Mouse (Mus musculus): ENCODE results near the gene Cabp2. TPM values are rescaled to one million over a fixed set of nuclear protein-coding genes. Genes with fewer than 3 reads are reported as not detected.

Cabp2 gene
- polyA plus RNA-seq, 1 experiment from 2014 or later = not detected

DNA sequence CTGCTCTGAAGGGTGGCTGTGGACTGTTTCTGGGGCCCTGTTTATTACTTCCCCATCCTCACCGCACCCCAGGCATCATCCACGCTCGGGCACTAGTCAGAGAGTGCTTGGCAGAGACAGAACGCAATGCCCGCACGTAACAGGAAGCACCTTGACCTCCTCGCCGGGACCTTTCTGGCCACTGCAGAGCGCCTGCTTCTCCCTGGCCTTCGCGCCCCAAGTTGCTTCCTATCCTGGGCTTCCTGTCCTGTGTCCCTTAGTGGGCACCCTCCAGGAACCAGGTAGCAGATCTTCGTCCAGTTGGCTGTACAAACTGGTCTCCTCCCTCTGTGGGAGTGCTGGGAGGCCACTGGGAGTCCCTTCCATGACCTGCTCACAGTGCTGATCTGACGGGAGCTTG lies 17.0 kb downstream of the Cabp2 start:
- Histone ChIP-seq H3K9ac (no peak overlapping the region), H3K4me3 (no peak overlapping the region), H3K27me3 (no peaks in the 10 kb centered on the region), H3K4me1 (replicated peaks) (peaks cover 65% of the 10 kb centered on the region), H3K36me3 (no peaks in the 10 kb centered on the region), H3K27ac (replicated peaks) (no peak overlapping the region), H3K9me3 (no peaks in the 10 kb centered on the region), H3K4me2 (no peak overlapping the region)
- WGBS = 91% methylated on average over 13 of the region's 13 CpGs
- no peak for ATAC-seq (ENCODE audit: low FRiP score, low read depth)

DNA sequence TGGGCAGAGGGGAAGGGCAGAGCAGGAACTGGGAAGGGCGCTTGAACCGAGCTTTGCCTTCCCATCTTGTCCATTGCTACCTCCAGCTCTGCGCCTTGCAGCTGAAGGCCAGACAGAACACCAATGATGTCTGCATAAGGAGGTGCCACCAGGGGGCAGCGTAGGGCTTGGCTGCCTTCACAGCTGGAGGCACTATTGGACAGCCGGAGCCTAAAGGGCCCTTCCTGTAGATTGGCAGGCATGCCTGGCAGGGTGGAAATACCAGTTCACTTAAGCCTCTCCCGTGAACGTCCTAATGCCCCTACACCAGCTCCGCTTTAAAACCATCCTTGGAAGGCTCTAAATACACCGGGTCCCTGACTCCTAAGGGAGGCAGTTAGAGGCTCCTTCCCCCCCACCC lies 17.7 kb downstream of the Cabp2 start:
- H3K4me3 ChIP-seq = no peak overlapping the region
- no peaks in the 10 kb centered on the region for H3K9me3 ChIP-seq
- H3K4me2 ChIP-seq = peak overlapping the region; percentile 80; the same call in 1 of the 2 replicates
- H3K36me3 ChIP-seq = no peaks in the 10 kb centered on the region
- no peak overlapping the region for H3K27ac ChIP-seq (replicated peaks)
- 18% methylated on average over 9 of the region's 9 CpGs for WGBS
- H3K9ac ChIP-seq = no peak overlapping the region
- no peaks in the 10 kb centered on the region for H3K27me3 ChIP-seq
- ATAC-seq (ENCODE audit: low FRiP score, low read depth) = no peak
- H3K4me1 ChIP-seq (replicated peaks) = peaks cover 65% of the 10 kb centered on the region

GRCm38 (mm10) chr19:4099837-4100717 lies 18.7 kb downstream of the Cabp2 start, which contains the start of gene Pitpnm1:
Pitpnm1 (plus strand) TSS chr19:4099998.
- Histone ChIP-seq H3K4me1 (replicated peaks) (peaks cover 65% of the 10 kb centered on the region), H3K27me3 (no peaks in the 10 kb centered on the region), H3K36me3 (peaks cover 3% of the 10 kb centered on the region; the same call in 1 of the 2 replicates), H3K4me3 (peak within 1 kb of the TSS; percentile 69), H3K9ac (peak within 1 kb of the TSS; percentile 68), H3K9me3 (no peaks in the 10 kb centered on the region), H3K27ac (replicated peaks) (peak within 1 kb of the TSS; percentile 78), H3K4me2 (peak within 1 kb of the TSS; percentile 80)
- no peak for ATAC-seq (ENCODE audit: low FRiP score, low read depth)
- 1% methylated on average over 53 of the region's 53 CpGs for WGBS

DNA sequence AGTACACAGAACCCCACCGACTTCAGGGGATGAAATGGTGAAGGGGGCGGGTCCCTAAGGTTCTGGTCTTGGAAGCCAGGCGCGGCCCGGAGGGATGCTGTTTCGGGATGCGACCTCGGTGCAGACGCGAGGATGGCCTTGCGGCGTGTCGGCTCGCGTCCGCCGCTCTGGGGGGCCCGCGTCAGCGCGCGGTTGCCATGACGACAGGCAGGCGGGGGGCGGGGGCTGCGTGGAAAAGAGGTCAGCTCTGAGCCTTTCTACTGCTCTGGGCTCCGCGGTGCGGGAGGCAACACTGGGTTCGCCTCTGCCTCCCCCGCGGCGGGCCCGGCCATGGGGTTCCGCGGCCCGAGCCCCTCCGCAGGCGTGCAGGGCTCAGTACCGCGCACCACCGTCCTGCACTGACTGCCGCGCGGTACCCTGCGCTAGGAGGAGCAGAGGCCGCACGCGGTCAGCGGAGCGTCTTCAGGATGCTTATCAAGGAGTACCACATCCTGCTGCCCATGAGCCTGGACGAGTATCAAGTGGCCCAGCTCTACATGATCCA lies 19.4 kb downstream of the Cabp2 start:
- Histone ChIP-seq H3K9me3 (no peaks in the 10 kb centered on the region), H3K4me2 (peak overlapping the region; percentile 80), H3K9ac (peak overlapping the region; percentile 68), H3K27me3 (no peaks in the 10 kb centered on the region), H3K4me3 (peak overlapping the region; percentile 69), H3K27ac (replicated peaks) (peak overlapping the region; percentile 78), H3K4me1 (replicated peaks) (peaks cover 63% of the 10 kb centered on the region), H3K36me3 (peaks cover 6% of the 10 kb centered on the region; the same call in 1 of the 2 replicates)
- ATAC-seq (ENCODE audit: low FRiP score, low read depth) = peak; percentile 12
- under 1% methylated on average over 52 of the region's 52 CpGs for WGBS

DNA sequence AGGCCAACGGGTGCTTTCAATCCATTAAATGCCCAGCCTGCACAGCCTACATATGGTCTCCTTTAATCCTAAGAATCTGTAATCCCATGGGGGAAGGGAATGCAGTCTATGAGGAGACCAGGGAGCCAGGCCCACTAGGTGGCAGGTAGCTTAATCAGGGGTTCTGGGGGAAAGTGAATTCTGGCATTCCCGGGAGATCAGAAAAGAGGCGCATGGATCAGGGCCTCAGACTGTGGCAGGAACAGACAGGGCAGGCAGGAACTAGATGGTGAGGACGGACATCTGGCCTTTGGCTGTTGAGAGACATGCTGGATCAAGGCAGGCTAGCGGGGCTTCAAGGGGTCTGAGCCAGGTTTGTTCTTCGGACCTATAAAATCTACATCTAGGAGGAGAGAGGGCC lies 20.1 kb downstream of the Cabp2 start:
- WGBS = 61% methylated on average over 6 of the region's 6 CpGs
- no peak for ATAC-seq (ENCODE audit: low FRiP score, low read depth)

GRCm38 (mm10) chr19:4102049-4102448 lies 20.7 kb downstream of the Cabp2 start:
- no peak overlapping the region for H3K27ac ChIP-seq (replicated peaks)
- ATAC-seq (ENCODE audit: low FRiP score, low read depth) = no peak
- peak overlapping the region; percentile 68; the same call in 1 of the 2 replicates for H3K9ac ChIP-seq
- peaks cover 15% of the 10 kb centered on the region; the same call in 1 of the 2 replicates for H3K36me3 ChIP-seq
- peak overlapping the region; percentile 69 for H3K4me3 ChIP-seq
- no peaks in the 10 kb centered on the region for H3K9me3 ChIP-seq
- H3K4me1 ChIP-seq (replicated peaks) = peaks cover 56% of the 10 kb centered on the region
- peak overlapping the region; percentile 80 for H3K4me2 ChIP-seq
- WGBS = 83% methylated on average over 2 of the region's 2 CpGs
- no peaks in the 10 kb centered on the region for H3K27me3 ChIP-seq

More for the DNA sequence above, 20.1 kb downstream of the Cabp2 start:
- Histone ChIP-seq H3K9ac (peak overlapping the region; percentile 68), H3K4me3 (peak overlapping the region; percentile 69), H3K27me3 (no peaks in the 10 kb centered on the region), H3K36me3 (peaks cover 9% of the 10 kb centered on the region; the same call in 1 of the 2 replicates), H3K27ac (replicated peaks) (peak overlapping the region; percentile 78), H3K4me2 (peak overlapping the region; percentile 80), H3K9me3 (no peaks in the 10 kb centered on the region), H3K4me1 (replicated peaks) (peaks cover 57% of the 10 kb centered on the region)

GRCm38 (mm10) chr19:4102626-4103025 lies 21.2 kb downstream of the Cabp2 start:
- no peaks in the 10 kb centered on the region for H3K9me3 ChIP-seq
- H3K4me2 ChIP-seq = 0 out of 2 replicates have a peak overlapping the region, but pooled peaks have one; percentile 80
- WGBS = 96% methylated on average over 12 of the region's 12 CpGs
- H3K27me3 ChIP-seq = no peaks in the 10 kb centered on the region
- H3K4me3 ChIP-seq = no peak overlapping the region
- peaks cover 52% of the 10 kb centered on the region for H3K4me1 ChIP-seq (replicated peaks)
- no peak for ATAC-seq (ENCODE audit: low FRiP score, low read depth)
- peaks cover 20% of the 10 kb centered on the region; the same call in 1 of the 2 replicates for H3K36me3 ChIP-seq
- no peak overlapping the region for H3K9ac ChIP-seq
- H3K27ac ChIP-seq (replicated peaks) = no peak overlapping the region

DNA sequence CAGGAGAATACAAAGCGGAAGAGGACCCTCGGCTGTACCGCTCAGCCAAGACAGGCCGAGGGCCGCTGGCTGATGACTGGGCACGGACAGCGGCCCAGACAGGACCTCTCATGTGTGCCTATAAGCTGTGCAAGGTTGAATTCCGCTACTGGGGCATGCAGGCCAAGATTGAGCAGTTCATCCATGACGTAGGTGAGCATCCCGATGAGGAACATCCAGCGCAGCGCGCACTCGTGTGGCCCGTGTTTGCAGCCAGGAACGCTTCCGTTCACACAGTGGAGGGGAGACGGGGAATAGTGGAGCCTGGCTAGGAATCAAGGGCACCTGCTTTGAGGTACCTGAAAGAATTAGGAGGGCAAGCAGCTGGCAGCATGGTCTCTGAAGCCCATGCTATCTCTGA lies 21.9 kb downstream of the Cabp2 start:
- Histone ChIP-seq H3K4me2 (no peak overlapping the region), H3K9me3 (no peaks in the 10 kb centered on the region), H3K27ac (replicated peaks) (no peak overlapping the region), H3K36me3 (peaks cover 27% of the 10 kb centered on the region), H3K9ac (no peak overlapping the region), H3K27me3 (no peaks in the 10 kb centered on the region), H3K4me3 (no peak overlapping the region), H3K4me1 (replicated peaks) (peaks cover 45% of the 10 kb centered on the region)
- 93% methylated on average over 18 of the region's 18 CpGs for WGBS
- no peak for ATAC-seq (ENCODE audit: low FRiP score, low read depth)

DNA sequence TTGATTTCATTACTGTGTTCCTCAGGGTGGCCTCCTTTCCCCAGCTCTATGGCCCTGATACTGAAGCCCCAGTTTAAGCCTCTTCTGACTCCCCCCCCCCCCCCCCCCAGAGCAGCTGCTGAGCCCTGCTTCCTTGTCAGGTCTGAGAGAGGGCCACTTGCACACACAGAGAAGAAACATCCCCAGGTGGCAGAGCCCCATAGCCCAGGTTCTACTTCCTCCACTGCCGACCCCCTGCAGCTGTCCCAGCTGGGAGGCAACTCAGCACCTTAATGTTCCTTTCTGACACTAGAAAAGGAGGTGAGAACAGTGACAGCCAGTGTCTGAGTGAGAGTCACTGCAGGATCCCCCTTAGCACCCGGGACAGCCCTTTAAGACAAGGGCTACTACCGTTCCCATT lies 22.4 kb downstream of the Cabp2 start:
- WGBS = 78% methylated on average over 3 of the region's 3 CpGs
- H3K4me1 ChIP-seq (replicated peaks) = peaks cover 40% of the 10 kb centered on the region
- no peaks in the 10 kb centered on the region for H3K27me3 ChIP-seq
- ATAC-seq (ENCODE audit: low FRiP score, low read depth) = no peak
- no peak overlapping the region for H3K27ac ChIP-seq (replicated peaks)
- no peak overlapping the region for H3K4me2 ChIP-seq
- no peak overlapping the region for H3K4me3 ChIP-seq
- peaks cover 28% of the 10 kb centered on the region for H3K36me3 ChIP-seq
- H3K9ac ChIP-seq = no peak overlapping the region
- H3K9me3 ChIP-seq = no peaks in the 10 kb centered on the region

- WGBS = 90% methylated on average over 16 of the region's 16 CpGs
- Histone ChIP-seq H3K9me3 (no peaks in the 10 kb centered on the region), H3K4me3 (no peak overlapping the region), H3K4me2 (no peak overlapping the region), H3K36me3 (peaks cover 31% of the 10 kb centered on the region), H3K4me1 (replicated peaks) (peaks cover 31% of the 10 kb centered on the region), H3K27ac (replicated peaks) (no peak overlapping the region), H3K27me3 (no peaks in the 10 kb centered on the region), H3K9ac (no peak overlapping the region)
- no peak for ATAC-seq (ENCODE audit: low FRiP score, low read depth)
Measured at GRCm38 (mm10) chr19:4104675-4105194, 23.4 kb downstream of the Cabp2 start.

DNA sequence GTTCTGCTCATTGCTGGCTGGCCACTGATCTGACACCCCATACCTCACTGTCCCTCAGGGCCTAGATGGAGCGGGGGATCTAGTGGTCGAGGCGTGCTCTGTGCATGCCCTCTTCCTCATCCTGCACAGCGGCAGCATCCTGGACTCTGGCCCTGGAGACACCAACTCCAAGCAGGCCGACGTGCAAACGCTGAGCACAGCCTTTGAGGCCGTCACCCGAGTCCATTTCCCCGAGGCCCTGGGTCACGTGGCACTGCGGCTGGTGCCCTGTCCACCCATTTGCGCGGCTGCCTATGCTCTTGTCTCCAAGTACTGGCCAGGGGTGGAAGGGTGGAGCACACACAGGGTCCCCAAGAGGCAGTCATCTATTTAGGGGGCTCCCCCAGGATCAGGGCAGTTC lies 25.3 kb downstream of the Cabp2 start:
- ATAC-seq (ENCODE audit: low FRiP score, low read depth) = no peak
- Histone ChIP-seq H3K36me3 (peaks cover 40% of the 10 kb centered on the region), H3K27me3 (no peaks in the 10 kb centered on the region), H3K4me2 (no peak overlapping the region), H3K27ac (replicated peaks) (no peak overlapping the region), H3K9me3 (no peaks in the 10 kb centered on the region), H3K4me3 (no peak overlapping the region), H3K9ac (no peak overlapping the region), H3K4me1 (replicated peaks) (peaks cover 12% of the 10 kb centered on the region)
- WGBS = 90% methylated on average over 14 of the region's 14 CpGs

- Histone ChIP-seq H3K4me3 (no peak overlapping the region), H3K27me3 (no peaks in the 10 kb centered on the region), H3K9ac (no peak overlapping the region), H3K4me1 (replicated peaks) (no peaks in the 10 kb centered on the region), H3K27ac (replicated peaks) (no peak overlapping the region), H3K9me3 (no peaks in the 10 kb centered on the region), H3K36me3 (peaks cover 54% of the 10 kb centered on the region), H3K4me2 (no peak overlapping the region)
- WGBS = 83% methylated on average over 9 of the region's 9 CpGs
- ATAC-seq (ENCODE audit: low FRiP score, low read depth) = no peak
Measured at GRCm38 (mm10) chr19:4108535-4108934, 27.2 kb downstream of the Cabp2 start.
